Mouse (Mus musculus) T-cell, adult 2 months (primary cell): ENCODE results near the gene 2410004P03Rik.
"Not testable (repeated sequence)": the region's sequence is repeated elsewhere in the genome, so short reads cannot be mapped to it uniquely, and the experiment has no call there.

ENCODE experiments used
- DNase-seq: peaks from one replicate; pipeline ENCODE4 v3.0.0; 2022; ENCODE audit warnings: low spot score

Gene 2410004P03Rik

GRCm38 (mm10) chr12:17021125-17021524 lies 9.6 kb upstream of the 2410004P03Rik start:
- DNase-seq = not testable (repeated sequence)

- DNase-seq = peak; percentile 50
These were observed 6.9 kb upstream of the 2410004P03Rik start for GRCm38 (mm10) chr12:17018468-17018867.

GRCm38 (mm10) chr12:17015711-17016110 lies 4.2 kb upstream of the 2410004P03Rik start:
- DNase-seq = no peak

GRCm38 (mm10) chr12:17012067-17012899 lies 756 bp upstream of the 2410004P03Rik start:
- no peak for DNase-seq

GRCm38 (mm10) chr12:17009466-17009865 lies 2.1 kb downstream of the 2410004P03Rik start:
- no peak for DNase-seq

- no peak for DNase-seq
These were observed 10.3 kb downstream of the 2410004P03Rik start for GRCm38 (mm10) chr12:17001211-17001610.

- DNase-seq = no peak
These were observed 10.9 kb downstream of the 2410004P03Rik start for GRCm38 (mm10) chr12:17000628-17001027.

GRCm38 (mm10) chr12:16999739-17000497 lies 11.6 kb downstream of the 2410004P03Rik start, which contains the start of gene Pqlc3:
TSS of gene Pqlc3 (minus strand) at chr12:17000408.
- peak; percentile 87 for DNase-seq

- DNase-seq = no peak
These were observed 12.4 kb downstream of the 2410004P03Rik start for GRCm38 (mm10) chr12:16999146-16999545.

- no peak for DNase-seq
These were observed 14.6 kb downstream of the 2410004P03Rik start for GRCm38 (mm10) chr12:16996886-16997462.

GRCm38 (mm10) chr12:16996281-16996680 lies 15.2 kb downstream of the 2410004P03Rik start:
- DNase-seq = no peak

GRCm38 (mm10) chr12:16994291-16994690 lies 17.2 kb downstream of the 2410004P03Rik start:
- no peak for DNase-seq

- DNase-seq = no peak
These were observed 19.2 kb downstream of the 2410004P03Rik start for GRCm38 (mm10) chr12:16992355-16992754.

GRCm38 (mm10) chr12:16991376-16991775 lies 20.2 kb downstream of the 2410004P03Rik start:
- DNase-seq = no peak

GRCm38 (mm10) chr12:16985778-16986177 lies 25.7 kb downstream of the 2410004P03Rik start:
- no peak for DNase-seq

GRCm38 (mm10) chr12:16977120-16977519 lies 34.4 kb downstream of the 2410004P03Rik start:
- no peak for DNase-seq

- DNase-seq = no peak
These were observed 44.7 kb downstream of the 2410004P03Rik start for GRCm38 (mm10) chr12:16966811-16967210.

GRCm38 (mm10) chr12:16963354-16963753 lies 48.2 kb downstream of the 2410004P03Rik start:
- DNase-seq = no peak

GRCm38 (mm10) chr12:16958851-16959250 lies 52.7 kb downstream of the 2410004P03Rik start:
- DNase-seq = peak; percentile 5
